Mouse (Mus musculus) layer of hippocampus, adult 18-20 months (tissue): Measurements from ENCODE around the gene Crct1. TPM values are rescaled to one million over a fixed set of nuclear protein-coding genes. Genes with fewer than 3 reads are reported as not detected.
A peak's percentile ranks its signal among the peaks of the same experiment; 100 is the strongest.

Experiments
- DNase-seq, 2 experiments: peaks; one replicate each; pipeline ENCODE4 v3.0.0; 2022; ENCODE audit warnings: low spot score in 2 of 2
- long read RNA-seq: library from polyadenylated mRNA; stranded (forward); transcript quantifications from one replicate; pipeline ENCODE4 v2.0.0, GENCODE M21; 2021
- total RNA-seq, 2 experiments: library from RNA; stranded (reverse); gene quantifications; 2 replicates each; pipeline ENCODE4 v1.2.3; 2021

Gene Crct1
- total RNA-seq, result not detected
- long read RNA-seq, result 0 reads

DNA sequence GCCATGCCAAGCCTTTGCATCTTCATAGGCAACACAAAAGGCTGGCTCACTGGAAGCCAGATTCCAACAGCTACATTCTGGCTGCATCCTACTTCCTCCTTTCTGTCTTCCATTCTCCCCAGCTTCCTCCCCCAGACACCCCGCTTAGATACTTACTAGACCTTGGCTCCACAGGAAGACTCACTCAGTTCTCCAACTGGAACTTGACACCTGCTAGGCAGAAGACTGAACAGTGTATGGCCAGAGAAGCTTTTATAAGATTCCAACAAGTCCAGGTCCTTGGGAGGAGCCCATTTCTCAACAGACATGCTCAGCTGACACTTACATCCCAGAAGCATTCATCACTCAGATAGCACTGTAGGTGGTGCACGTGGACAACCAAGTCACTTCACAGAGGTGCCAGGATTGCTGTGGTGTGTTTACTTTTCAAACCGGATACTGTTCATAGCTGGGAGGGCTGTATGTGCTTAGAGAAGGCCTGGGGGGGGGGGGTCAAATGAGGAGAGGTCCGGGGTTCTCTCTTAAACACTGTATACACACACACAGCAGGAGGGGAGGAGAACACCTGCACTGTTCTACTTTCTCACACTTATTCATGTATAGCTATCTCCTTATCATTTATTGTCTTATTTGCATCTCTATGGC lies at the start of gene Crct1:
Gene Crct1, minus strand, starts transcription at position 228 of the 645 bp plus-strand sequence.
- no peak for DNase-seq

DNA sequence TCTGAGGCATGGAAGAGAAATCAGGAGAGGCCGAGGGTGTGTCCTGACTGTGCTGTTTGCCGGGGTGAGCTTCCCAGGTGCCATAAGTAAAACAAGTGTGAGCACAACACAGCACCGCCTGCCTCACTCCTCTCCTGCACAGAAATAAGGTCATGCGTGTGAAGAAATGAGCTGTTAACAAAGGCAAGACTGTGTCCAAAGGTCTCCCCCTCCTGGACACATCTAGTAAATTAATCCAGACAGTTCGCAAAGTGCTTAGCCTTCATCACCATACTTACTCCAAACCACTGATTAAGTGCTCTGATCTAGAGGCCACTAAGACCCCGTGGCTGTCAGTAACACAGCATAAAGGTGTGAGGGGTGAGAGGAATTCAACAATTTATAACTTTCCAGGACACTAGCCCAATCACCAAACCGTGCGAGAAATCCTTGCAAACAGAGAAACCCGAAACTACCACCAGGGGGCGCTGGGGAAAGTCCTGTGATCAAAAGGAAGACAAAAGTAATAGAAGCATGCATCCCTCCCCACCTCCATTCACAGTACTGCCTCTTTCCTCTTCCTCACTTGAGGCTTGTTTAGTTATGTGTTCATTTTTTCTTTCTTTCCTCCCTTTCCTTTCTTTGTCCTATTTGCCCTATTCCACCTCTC lies 37.5 kb upstream of the Crct1 start:
- no peak for DNase-seq

DNA sequence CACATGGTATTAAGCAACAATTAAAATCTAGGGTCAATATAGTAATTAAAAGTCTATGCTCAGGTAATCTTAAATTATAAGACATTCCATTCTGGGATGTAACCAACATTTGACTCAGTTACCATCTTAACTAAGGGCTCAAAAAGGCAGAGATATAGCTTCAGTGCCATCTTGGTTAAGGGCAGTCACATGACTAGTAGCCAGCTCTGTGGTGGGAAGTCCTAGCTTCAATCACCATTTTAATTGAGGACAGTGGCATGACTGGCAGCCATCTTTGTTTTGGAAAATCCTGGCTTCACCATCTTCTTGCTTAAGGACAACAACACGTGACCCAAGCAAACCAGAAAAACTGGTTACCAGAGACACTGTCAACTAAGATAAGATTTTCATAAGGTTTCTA lies 34.7 kb upstream of the Crct1 start:
- no peak for DNase-seq

DNA sequence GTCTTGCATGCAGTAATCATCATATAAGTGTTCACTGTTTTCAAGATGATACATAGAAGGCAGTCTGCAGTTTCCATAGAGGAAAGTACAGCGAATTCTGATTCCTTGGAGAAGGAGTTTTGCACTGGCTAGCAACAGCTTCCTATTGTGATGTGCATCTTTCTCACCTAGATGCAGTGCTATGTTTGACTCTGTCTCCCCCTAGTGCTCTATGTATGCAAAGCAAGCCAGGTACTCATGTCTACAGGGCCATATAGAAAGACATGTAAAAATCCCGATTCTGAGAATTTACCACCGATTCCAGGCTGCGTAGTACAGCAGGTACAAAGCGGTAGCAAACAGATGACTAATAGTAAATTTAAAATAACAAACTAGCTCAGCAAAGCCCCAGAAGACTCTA lies 16.0 kb upstream of the Crct1 start:
- peak in 1 of 2 experiments; percentile 67 for DNase-seq

DNA sequence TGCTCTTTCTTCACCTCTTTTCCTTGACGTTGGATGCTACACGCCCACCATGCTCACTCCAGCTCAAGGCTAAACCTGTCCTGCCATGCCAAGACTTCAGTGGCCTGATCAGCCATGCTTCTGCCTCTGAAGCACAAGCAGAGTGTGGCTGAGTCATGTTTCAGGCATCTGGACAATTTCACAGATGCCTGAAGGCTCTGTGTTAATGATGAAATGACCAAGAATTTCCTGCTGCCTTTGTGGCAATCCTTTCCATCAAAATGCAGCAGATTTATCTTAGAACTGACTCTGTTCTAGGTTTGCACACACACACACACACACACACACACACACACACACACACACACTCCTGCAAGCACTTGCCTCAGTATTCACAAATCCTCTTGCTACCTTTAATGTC lies 10.0 kb upstream of the Crct1 start:
- DNase-seq, result no peak

DNA sequence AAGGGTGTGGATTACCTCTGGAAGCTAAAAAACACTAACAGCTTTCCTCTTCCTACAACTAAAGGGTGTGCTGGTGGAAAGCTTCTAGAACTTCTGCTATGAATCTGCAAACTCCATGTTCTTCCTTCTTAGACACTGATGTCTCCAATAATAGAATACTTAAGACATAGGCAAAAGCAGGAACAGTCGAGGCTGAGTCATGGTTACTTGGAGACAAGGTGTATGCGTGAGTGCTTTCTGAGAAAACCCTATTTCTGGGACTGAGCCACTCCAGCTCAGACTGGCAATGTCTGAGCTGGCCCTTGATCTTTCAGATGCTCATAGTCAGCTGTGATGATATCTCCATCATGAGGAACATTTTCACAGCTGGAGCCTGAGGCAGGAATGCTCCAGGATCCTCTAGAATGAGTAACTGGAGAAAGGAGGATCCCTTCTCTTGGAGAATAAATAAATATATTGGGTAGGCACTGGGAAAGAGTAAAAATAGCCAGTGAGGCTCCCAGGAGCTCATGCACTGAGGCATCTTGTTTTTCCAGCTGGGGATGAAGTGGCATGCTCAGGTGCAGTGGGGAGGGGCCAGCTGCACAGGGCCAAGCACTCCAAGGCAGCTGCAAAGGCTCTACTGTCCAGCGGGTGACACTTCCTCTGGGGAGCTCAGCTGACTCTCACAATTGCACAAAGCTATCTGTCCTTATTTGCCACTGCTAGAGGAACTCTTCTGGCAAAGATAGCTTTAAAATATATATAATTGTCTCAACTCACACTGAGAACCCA lies 8.1 kb upstream of the Crct1 start:
- no peak for DNase-seq

DNA sequence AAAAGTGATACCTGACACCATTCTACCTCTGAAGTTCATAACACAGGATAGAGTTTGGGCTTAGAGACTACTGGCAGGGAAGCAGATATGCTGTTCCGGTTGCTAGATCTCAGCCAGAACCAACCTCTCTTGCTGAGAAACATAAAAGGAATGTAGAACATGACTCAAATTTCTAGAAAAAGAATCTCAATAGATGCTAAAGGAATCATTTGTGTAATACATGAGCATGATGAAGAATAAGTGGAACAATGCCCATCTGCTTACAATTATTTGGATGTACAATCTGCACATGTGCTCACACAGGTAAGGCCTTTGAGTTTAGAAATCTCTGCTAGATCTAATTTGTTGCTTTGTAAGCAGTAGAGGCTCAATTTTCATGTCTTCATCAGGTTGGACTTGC lies 5.7 kb upstream of the Crct1 start:
- DNase-seq, result no peak

DNA sequence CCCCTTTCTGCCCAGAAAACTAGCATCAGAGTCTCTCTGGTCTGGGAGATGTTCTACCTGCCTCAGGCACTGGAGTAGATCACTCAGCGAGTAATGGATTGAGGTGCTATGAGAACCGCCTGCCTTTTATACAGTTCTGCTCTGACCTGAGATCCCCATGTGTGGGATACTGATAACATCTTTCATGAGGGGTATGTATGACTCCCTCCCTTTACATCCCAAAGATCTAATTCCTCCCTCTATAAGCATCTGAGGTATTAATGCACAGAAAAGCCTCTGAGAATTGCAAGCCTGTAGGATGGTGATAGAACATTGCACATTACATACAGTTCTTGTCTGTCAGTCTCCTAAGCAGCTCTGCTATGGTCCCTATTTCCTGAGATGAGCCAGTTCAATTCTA lies 3.5 kb upstream of the Crct1 start, which contains the start of gene Lce1m:
Gene Lce1m, minus strand, starts transcription at position 101 of the 400 bp plus-strand sequence.
- DNase-seq, result no peak

DNA sequence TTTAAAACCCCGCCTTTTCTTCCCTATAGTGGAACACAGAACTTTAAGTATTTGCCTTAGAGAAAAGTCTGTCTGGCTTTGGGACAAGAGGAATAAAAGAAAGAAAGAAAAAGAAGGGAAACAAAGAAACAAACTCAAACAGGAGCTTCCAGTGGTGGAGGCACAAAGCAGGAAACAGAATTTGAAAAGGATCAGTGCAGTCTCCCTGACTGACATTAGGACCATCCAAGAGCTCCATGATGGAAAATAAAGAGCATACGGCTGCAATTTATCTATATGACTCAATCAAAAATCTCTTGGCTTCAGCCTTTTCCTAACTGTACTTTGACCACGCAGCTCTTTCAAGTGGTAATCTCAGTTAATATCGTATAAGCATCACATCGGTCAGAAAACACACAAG lies 616 bp downstream of the Crct1 start:
- no peak for DNase-seq

DNA sequence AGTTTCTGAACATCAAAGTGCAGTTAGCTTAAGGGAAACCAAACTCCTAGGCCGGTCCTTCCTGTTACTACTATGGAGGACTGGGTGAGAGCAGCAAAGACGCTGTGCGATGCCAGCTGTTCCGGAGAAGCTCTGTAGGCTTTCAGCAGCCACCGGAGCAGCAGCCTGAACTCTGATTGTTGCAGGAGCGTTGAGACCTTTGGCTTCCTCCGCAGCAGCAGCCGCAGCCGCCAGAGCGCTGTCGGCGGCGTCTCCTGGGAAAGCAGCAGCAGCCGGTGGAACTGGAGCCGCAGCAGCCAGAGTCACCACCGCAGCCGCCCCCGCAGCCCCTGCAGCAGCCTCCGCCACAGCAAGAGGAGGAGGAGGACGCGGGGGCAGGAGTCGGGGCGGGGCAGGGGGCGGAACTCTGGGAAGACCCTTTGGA lies 1.1 kb downstream of the Crct1 start:
- peak; percentile 16 to 35 for DNase-seq

DNA sequence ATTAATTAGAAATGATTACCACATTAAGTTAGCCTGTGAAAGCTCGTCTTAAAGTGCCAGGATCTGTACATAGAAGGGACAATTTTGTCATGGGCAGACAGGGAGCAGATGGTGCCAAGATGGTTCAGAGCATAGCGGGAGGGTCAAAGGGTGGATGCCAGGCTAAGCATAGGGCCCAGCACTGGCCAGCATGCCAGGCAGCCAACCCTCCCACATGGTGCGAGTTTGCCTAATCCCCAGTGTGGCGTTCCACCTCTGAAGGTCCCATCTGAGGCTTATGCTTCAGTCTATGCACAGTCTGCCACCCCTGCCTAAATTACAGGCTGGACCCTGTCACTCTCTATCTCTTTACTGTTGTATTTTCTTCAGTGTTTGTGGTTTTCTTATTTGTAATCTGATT lies 12.6 kb downstream of the Crct1 start:
- no peak for DNase-seq

DNA sequence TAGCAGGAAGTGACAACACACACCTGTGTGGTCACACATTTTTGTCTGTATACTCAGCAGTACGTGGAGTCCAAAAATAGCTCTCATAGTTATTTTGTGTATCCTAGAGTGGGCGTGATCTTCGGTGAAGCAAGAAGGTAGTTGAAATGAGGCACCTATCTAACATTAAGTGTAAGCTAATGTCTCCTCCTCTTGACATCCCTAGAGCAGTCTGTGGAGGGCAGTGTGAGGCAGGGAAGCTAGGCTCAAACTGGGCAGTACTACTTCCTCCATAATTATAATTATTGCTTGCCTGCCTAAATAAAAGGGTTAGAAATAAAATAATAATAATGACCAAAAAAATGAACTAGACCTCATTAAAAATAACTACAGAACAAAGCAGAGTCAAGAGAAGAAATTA lies 14.9 kb downstream of the Crct1 start:
- no peak for DNase-seq

DNA sequence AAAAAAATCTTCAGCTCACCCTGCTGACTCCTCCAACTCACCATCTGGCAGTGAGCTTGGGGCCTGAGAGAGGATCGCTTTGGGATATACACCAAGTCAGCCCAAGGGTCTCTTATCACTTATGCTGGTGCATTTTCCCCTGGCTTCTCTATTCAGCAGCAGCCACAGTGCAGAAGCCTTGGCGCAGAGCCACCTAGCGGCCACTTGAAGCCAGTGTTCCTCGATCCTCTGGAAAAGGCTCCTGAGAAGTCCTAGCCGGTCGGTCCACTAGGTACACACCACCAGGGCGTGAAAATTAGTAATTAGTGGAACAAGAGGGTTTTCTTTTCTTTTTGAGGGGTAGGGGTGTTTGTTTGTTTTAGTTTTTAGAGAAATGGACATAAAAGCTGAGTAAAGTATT lies 16.8 kb downstream of the Crct1 start:
- peak; percentile 21 to 82 for DNase-seq

DNA sequence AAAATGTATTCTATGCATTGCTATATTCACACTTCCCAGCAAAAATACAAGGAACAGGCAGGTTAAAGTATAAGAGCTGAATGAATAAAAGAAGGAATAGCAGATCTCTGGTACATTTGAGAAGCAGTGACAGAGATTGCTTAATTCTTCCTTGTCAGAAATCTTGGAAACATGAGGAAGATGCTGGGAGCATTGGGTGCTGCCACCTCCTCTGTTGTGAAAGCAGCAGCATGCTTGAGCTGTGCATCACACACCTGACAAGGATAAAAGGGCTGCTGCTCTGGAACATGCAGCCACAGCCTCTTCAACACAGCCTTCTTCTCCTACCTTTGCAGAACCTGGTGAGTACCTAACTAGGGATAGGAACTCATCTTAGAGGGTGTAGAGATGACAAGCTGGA lies 23.6 kb downstream of the Crct1 start, which contains the start of gene Lce3f:
Gene Lce3f, plus strand, starts transcription at position 301 of the 400 bp plus-strand sequence.
- no peak for DNase-seq

DNA sequence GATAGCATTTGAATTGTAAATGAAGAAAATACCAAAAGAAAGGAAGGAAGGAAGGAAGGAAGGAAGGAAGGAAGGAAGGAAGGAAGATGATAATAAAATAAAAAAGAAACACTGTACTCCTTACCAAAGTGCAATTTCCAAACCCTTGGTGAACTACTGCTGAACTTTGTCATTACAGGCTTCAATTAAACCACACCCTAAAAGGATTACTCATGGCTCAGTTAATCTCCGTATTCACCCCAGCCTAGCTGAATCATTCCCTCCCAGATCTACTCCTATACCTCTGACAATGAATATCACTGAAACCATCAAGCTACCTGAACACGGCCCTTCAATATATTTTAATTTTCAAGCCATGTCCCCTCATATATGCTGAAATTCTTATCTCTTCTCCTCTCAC lies 37.0 kb downstream of the Crct1 start:
- DNase-seq, result no peak

DNA sequence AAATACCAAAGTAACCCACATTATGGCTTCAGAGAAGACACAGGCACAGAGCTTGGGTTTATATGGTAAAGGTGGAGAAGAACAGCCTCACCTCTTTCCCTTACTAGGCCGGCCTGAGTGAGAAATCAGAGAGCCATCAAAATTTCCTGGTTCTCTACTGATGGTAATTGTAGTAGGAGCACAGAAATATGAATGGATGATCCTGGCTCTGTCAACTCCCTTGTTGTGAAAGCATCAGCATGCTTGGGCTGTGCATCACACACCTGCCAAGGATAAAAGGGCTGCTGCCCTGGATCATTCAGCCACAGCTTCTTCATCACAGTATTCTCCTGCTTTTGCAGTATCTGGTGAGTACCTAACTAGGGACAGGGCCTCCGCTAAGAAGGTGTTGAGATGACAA lies 48.7 kb downstream of the Crct1 start, which contains the start of gene Lce3e:
Gene Lce3e, plus strand, starts transcription at position 301 of the 400 bp plus-strand sequence.
- no peak for DNase-seq

Other genes starting within 250 kb of the Crct1 start
- gene Lce1i, start 236.8 kb downstream of the Crct1 start, total RNA-seq, result not detected
- gene Lce1j, start 225.2 kb downstream of the Crct1 start, total RNA-seq, result not detected
- not detected for gene Lce1k, start 207.8 kb downstream of the Crct1 start, total RNA-seq
- gene Kprp, start 188.4 kb downstream of the Crct1 start, total RNA-seq, result not detected
- not detected for gene Lce1l, start 164.4 kb downstream of the Crct1 start, total RNA-seq
- not detected for gene 2310050C09Rik, start 145.5 kb downstream of the Crct1 start, total RNA-seq
- not detected for gene Lce3a, start 89.5 kb downstream of the Crct1 start, total RNA-seq
- gene Lce3b, start 82.7 kb downstream of the Crct1 start, total RNA-seq, result not detected
- gene Lce3c, start 71.2 kb downstream of the Crct1 start, total RNA-seq, result not detected
- not detected for gene Lce3d, start 58.3 kb downstream of the Crct1 start, total RNA-seq
- not detected for gene Lce3e, start 48.6 kb downstream of the Crct1 start, total RNA-seq
- not detected for gene Lce3f, start 23.5 kb downstream of the Crct1 start, total RNA-seq
- not detected for gene Lce1m, start 3.4 kb upstream of the Crct1 start, total RNA-seq
- gene Gm4858, start 53.1 kb upstream of the Crct1 start, total RNA-seq, result not detected
- not detected for gene Crnn, start 129.1 kb upstream of the Crct1 start, total RNA-seq
- not detected for gene Flg2, start 181.6 kb upstream of the Crct1 start, total RNA-seq